Mouse (Mus musculus): Measurements from ENCODE around the gene Anxa9. TPM values are rescaled to one million over a fixed set of nuclear protein-coding genes. Genes with fewer than 3 reads are reported as not detected.

Anxa9 gene
- total and polyA plus RNA-seq, 3 experiments, result 1.5 to 4.1 (median 2.5) TPM

GRCm38 (mm10) chr3:95247660-95248336, 59.2 kb downstream of the Anxa9 start:
- H3K4me1 ChIP-seq (ENCODE audit: control insufficient read depth in 1 of 2, insufficient read depth in 2 of 2), result peaks cover 0 to 4% of the 10 kb centered on the region in 2 experiments; a peak in 2 of 4 replicates
- no peaks in the 10 kb centered on the region for H3K27me3 ChIP-seq (replicated peaks)
- H3K27ac ChIP-seq (ENCODE audit: insufficient read depth, low read depth), result no peak overlapping the region
- no peak for DNase-seq (ENCODE audit: extremely low read depth)
- H3K9ac ChIP-seq (ENCODE audit: insufficient read depth, low read depth), result no peak overlapping the region
- dilution Hi-C loops (cut with MboI; ENCODE audit: extremely low pct_ligation_motif_present, extremely low pct_unique_long_range_greater_than_20kb, low sequenced_read_pairs), result no loop called here
- H3K9me3 ChIP-seq (replicated peaks; ENCODE audit: low read length), result no peaks in the 10 kb centered on the region
- no peak overlapping the region for H3K4me2 ChIP-seq (ENCODE audit: insufficient read depth, low read depth, poor library complexity, severe bottlenecking)
- H3K4me3 ChIP-seq (replicated peaks in 1 of 3; ENCODE audit: low read depth in 2 of 3, low read length in 2 of 3, poor library complexity in 1 of 3), result no peak overlapping the region
- H3K79me2 ChIP-seq (replicated peaks; ENCODE audit: control insufficient read depth, extremely low read depth, insufficient read depth, poor library complexity, severe bottlenecking), result no peaks in the 10 kb centered on the region
- TF ChIP-seq RCOR1 (conservative IDR thresholded peaks at IDR 0.05; ENCODE audit: low read depth, low read length) (no peak), ZC3H11A (IDR thresholded peaks at IDR 0.05; ENCODE audit: low read depth, low read length) (no peak), MAFK (IDR thresholded peaks at IDR 0.05; ENCODE audit: insufficient replicate concordance, low read length) (no peak), E2F4 (IDR thresholded peaks at IDR 0.05; ENCODE audit: insufficient replicate concordance, low read depth, low read length) (no peak), IRF4 (IDR thresholded peaks at IDR 0.05; ENCODE audit: low read depth, low read length) (no peak), ZMIZ1 (IDR thresholded peaks at IDR 0.05; ENCODE audit: low read depth, low read length) (no peak), RAD21 (IDR thresholded peaks at IDR 0.05; ENCODE audit: low read depth, low read length) (no peak), TBP (conservative IDR thresholded peaks at IDR 0.05; ENCODE audit: low read depth, low read length) (no peak), UBTF (IDR thresholded peaks at IDR 0.05; ENCODE audit: low read depth, low read length) (no peak), MAX (IDR thresholded peaks at IDR 0.05; ENCODE audit: low read length) (no peak), PAX5 (IDR thresholded peaks at IDR 0.05; ENCODE audit: low read length) (no peak), NRF1 (IDR thresholded peaks at IDR 0.05; ENCODE audit: low read depth, low read length) (no peak), POLR2A (IDR thresholded peaks at IDR 0.05; ENCODE audit: low read depth, low read length) (no peak)
- in situ Hi-C loops (cut with MboI; ENCODE audit: low pct_ligation_motif_present, low pct_unique_long_range_greater_than_20kb, low sequenced_read_pairs), result no loop called here
- H3K36me3 ChIP-seq (replicated peaks in 1 of 2; ENCODE audit: control insufficient read depth in 1 of 2, insufficient read depth in 1 of 2, low read length in 1 of 2), result peaks cover 0 to 11% of the 10 kb centered on the region in 2 experiments

GRCm38 (mm10) chr3:95246465-95247231, 60.3 kb downstream of the Anxa9 start:
- Histone ChIP-seq H3K79me2 (replicated peaks; ENCODE audit: control insufficient read depth, extremely low read depth, insufficient read depth, poor library complexity, severe bottlenecking) (no peaks in the 10 kb centered on the region), H3K4me3 (replicated peaks in 1 of 3; ENCODE audit: low read depth in 2 of 3, low read length in 2 of 3, poor library complexity in 1 of 3) (no peak overlapping the region), H3K27ac (ENCODE audit: insufficient read depth, low read depth) (no peak overlapping the region), H3K9me3 (replicated peaks; ENCODE audit: low read length) (no peaks in the 10 kb centered on the region), H3K4me2 (ENCODE audit: insufficient read depth, low read depth, poor library complexity, severe bottlenecking) (no peak overlapping the region), H3K36me3 (replicated peaks in 1 of 2; ENCODE audit: control insufficient read depth in 1 of 2, insufficient read depth in 1 of 2, low read length in 1 of 2) (peaks cover 0 to 11% of the 10 kb centered on the region in 2 experiments), H3K4me1 (ENCODE audit: control insufficient read depth in 1 of 2, insufficient read depth in 2 of 2) (peaks cover 0 to 4% of the 10 kb centered on the region in 2 experiments; a peak in 2 of 4 replicates), H3K27me3 (replicated peaks) (no peaks in the 10 kb centered on the region), H3K9ac (ENCODE audit: insufficient read depth, low read depth) (no peak overlapping the region)
- in situ Hi-C loops (cut with MboI; ENCODE audit: low pct_ligation_motif_present, low pct_unique_long_range_greater_than_20kb, low sequenced_read_pairs), result no loop called here
- DNase-seq (ENCODE audit: extremely low read depth), result no peak
- TF ChIP-seq ELF1 (IDR thresholded peaks at IDR 0.05; ENCODE audit: low read depth, low read length) (no peak), POLR2A (IDR thresholded peaks at IDR 0.05; ENCODE audit: low read depth, low read length) (no peak), MXI1 (IDR thresholded peaks at IDR 0.05; ENCODE audit: low read depth, low read length) (no peak), ZC3H11A (IDR thresholded peaks at IDR 0.05; ENCODE audit: low read depth, low read length) (no peak), IRF4 (IDR thresholded peaks at IDR 0.05; ENCODE audit: low read depth, low read length) (no peak), SIN3A (IDR thresholded peaks at IDR 0.05; ENCODE audit: low read length) (no peak), EP300 (IDR thresholded peaks at IDR 0.05; ENCODE audit: low read length) (no peak)
- dilution Hi-C loops (cut with MboI; ENCODE audit: extremely low pct_ligation_motif_present, extremely low pct_unique_long_range_greater_than_20kb, low sequenced_read_pairs), result no loop called here

Other genes starting within 250 kb of the Anxa9 start
- 21.5 and 22.7 TPM in 2 replicates for gene Pip5k1a, start 200.2 kb downstream of the Anxa9 start, total RNA-seq (2012; rRNA removed)
- 34.1 and 38.0 TPM in 2 replicates for gene Pip5k1a, start 200.2 kb downstream of the Anxa9 start, total RNA-seq (2014; rRNA removed)
- gene Pip5k1a, start 200.2 kb downstream of the Anxa9 start, polyA plus RNA-seq (2012; ENCODE audit: insufficient read length, low read depth), result 35.8 and 40.3 TPM in 2 replicates
- gene Vps72, start 196.2 kb downstream of the Anxa9 start, total RNA-seq (2012; rRNA removed), result 33.7 and 34.1 TPM in 2 replicates
- gene Vps72, start 196.2 kb downstream of the Anxa9 start, total RNA-seq (2014; rRNA removed), result 33.3 and 33.5 TPM in 2 replicates
- gene Vps72, start 196.2 kb downstream of the Anxa9 start, polyA plus RNA-seq (2012; ENCODE audit: insufficient read length, low read depth), result 54.4 and 75.4 TPM in 2 replicates
- 0.21 and 0.47 TPM in 2 replicates for gene Tmod4, start 182.7 kb downstream of the Anxa9 start, total RNA-seq (2012; rRNA removed)
- not detected in 2 replicates for gene Tmod4, start 182.7 kb downstream of the Anxa9 start, total RNA-seq (2014; rRNA removed)
- 0.81 TPM in 1 of 2 replicates, not detected in the other for gene Tmod4, start 182.7 kb downstream of the Anxa9 start, polyA plus RNA-seq (2012; ENCODE audit: insufficient read length, low read depth)
- 50.5 and 51.0 TPM in 2 replicates for gene Scnm1, start 173.2 kb downstream of the Anxa9 start, total RNA-seq (2012; rRNA removed)
- 53.1 and 64.5 TPM in 2 replicates for gene Scnm1, start 173.2 kb downstream of the Anxa9 start, total RNA-seq (2014; rRNA removed)
- gene Scnm1, start 173.2 kb downstream of the Anxa9 start, polyA plus RNA-seq (2012; ENCODE audit: insufficient read length, low read depth), result 59.2 and 83.9 TPM in 2 replicates
- gene Lysmd1, start 173.1 kb downstream of the Anxa9 start, total RNA-seq (2012; rRNA removed), result 12.0 and 13.6 TPM in 2 replicates
- 9.6 and 11.6 TPM in 2 replicates for gene Lysmd1, start 173.1 kb downstream of the Anxa9 start, total RNA-seq (2014; rRNA removed)
- gene Lysmd1, start 173.1 kb downstream of the Anxa9 start, polyA plus RNA-seq (2012; ENCODE audit: insufficient read length, low read depth), result 7.8 and 8.1 TPM in 2 replicates
- 19.1 and 28.2 TPM in 2 replicates for gene Tnfaip8l2, start 164.8 kb downstream of the Anxa9 start, total RNA-seq (2012; rRNA removed)
- gene Tnfaip8l2, start 164.8 kb downstream of the Anxa9 start, total RNA-seq (2014; rRNA removed), result 24.8 and 26.2 TPM in 2 replicates
- 18.2 and 22.5 TPM in 2 replicates for gene Tnfaip8l2, start 164.8 kb downstream of the Anxa9 start, polyA plus RNA-seq (2012; ENCODE audit: insufficient read length, low read depth)
- gene Sema6c, start 146.7 kb downstream of the Anxa9 start, total RNA-seq (2012; rRNA removed), result 0.30 and 0.42 TPM in 2 replicates
- gene Sema6c, start 146.7 kb downstream of the Anxa9 start, total RNA-seq (2014; rRNA removed), result not detected in 2 replicates
- gene Sema6c, start 146.7 kb downstream of the Anxa9 start, polyA plus RNA-seq (2012; ENCODE audit: insufficient read length, low read depth), result 0.27 and 0.53 TPM in 2 replicates
- gene Gabpb2, start 89.3 kb downstream of the Anxa9 start, total RNA-seq (2012; rRNA removed), result 14.7 and 18.2 TPM in 2 replicates
- 15.4 and 16.6 TPM in 2 replicates for gene Gabpb2, start 89.3 kb downstream of the Anxa9 start, total RNA-seq (2014; rRNA removed)
- gene Gabpb2, start 89.3 kb downstream of the Anxa9 start, polyA plus RNA-seq (2012; ENCODE audit: insufficient read length, low read depth), result 20.6 and 21.1 TPM in 2 replicates
- gene Cdc42se1, start 78.4 kb downstream of the Anxa9 start, total RNA-seq (2012; rRNA removed), result 55.3 and 82.3 TPM in 2 replicates
- 66.3 and 71.1 TPM in 2 replicates for gene Cdc42se1, start 78.4 kb downstream of the Anxa9 start, total RNA-seq (2014; rRNA removed)
- gene Cdc42se1, start 78.4 kb downstream of the Anxa9 start, polyA plus RNA-seq (2012; ENCODE audit: insufficient read length, low read depth), result 123 and 128 TPM in 2 replicates
- 10.0 and 11.5 TPM in 2 replicates for gene Mllt11, start 75.0 kb downstream of the Anxa9 start, total RNA-seq (2012; rRNA removed)
- 9.5 and 10.0 TPM in 2 replicates for gene Mllt11, start 75.0 kb downstream of the Anxa9 start, total RNA-seq (2014; rRNA removed)
- 23.9 and 24.2 TPM in 2 replicates for gene Mllt11, start 75.0 kb downstream of the Anxa9 start, polyA plus RNA-seq (2012; ENCODE audit: insufficient read length, low read depth)
- not detected in 2 replicates for gene Gm128, start 65.6 kb downstream of the Anxa9 start, total RNA-seq (2012; rRNA removed)
- not detected in 2 replicates for gene Gm128, start 65.6 kb downstream of the Anxa9 start, total RNA-seq (2014; rRNA removed)
- not detected in 2 replicates for gene Gm128, start 65.6 kb downstream of the Anxa9 start, polyA plus RNA-seq (2012; ENCODE audit: insufficient read length, low read depth)
- gene Bnipl, start 56.0 kb downstream of the Anxa9 start, total RNA-seq (2012; rRNA removed), result 0.17 TPM in 1 of 2 replicates, not detected in the other
- not detected in 2 replicates for gene Bnipl, start 56.0 kb downstream of the Anxa9 start, total RNA-seq (2014; rRNA removed)
- 0.30 and 0.33 TPM in 2 replicates for gene Bnipl, start 56.0 kb downstream of the Anxa9 start, polyA plus RNA-seq (2012; ENCODE audit: insufficient read length, low read depth)
- gene Mindy1, start 25.8 kb downstream of the Anxa9 start, total RNA-seq (2012; rRNA removed), result 4.9 and 5.4 TPM in 2 replicates
- gene Mindy1, start 25.8 kb downstream of the Anxa9 start, total RNA-seq (2014; rRNA removed), result 5.0 and 6.0 TPM in 2 replicates
- 8.7 and 14.4 TPM in 2 replicates for gene Mindy1, start 25.8 kb downstream of the Anxa9 start, polyA plus RNA-seq (2012; ENCODE audit: insufficient read length, low read depth)
- 7.1 and 8.4 TPM in 2 replicates for gene Prune1, start 25.1 kb downstream of the Anxa9 start, total RNA-seq (2012; rRNA removed)
- gene Prune1, start 25.1 kb downstream of the Anxa9 start, total RNA-seq (2014; rRNA removed), result 7.1 and 8.5 TPM in 2 replicates
- gene Prune1, start 25.1 kb downstream of the Anxa9 start, polyA plus RNA-seq (2012; ENCODE audit: insufficient read length, low read depth), result 8.8 and 9.1 TPM in 2 replicates
- 70.6 and 81.1 TPM in 2 replicates for gene Cers2, start 7.6 kb upstream of the Anxa9 start, total RNA-seq (2012; rRNA removed)
- 96.7 and 105 TPM in 2 replicates for gene Cers2, start 7.6 kb upstream of the Anxa9 start, total RNA-seq (2014; rRNA removed)
- gene Cers2, start 7.6 kb upstream of the Anxa9 start, polyA plus RNA-seq (2012; ENCODE audit: insufficient read length, low read depth), result 84.5 and 89.8 TPM in 2 replicates
- gene Setdb1, start 50.0 kb upstream of the Anxa9 start, total RNA-seq (2012; rRNA removed), result 33.7 and 36.1 TPM in 2 replicates
- 43.2 and 46.5 TPM in 2 replicates for gene Setdb1, start 50.0 kb upstream of the Anxa9 start, total RNA-seq (2014; rRNA removed)
- 45.1 and 49.5 TPM in 2 replicates for gene Setdb1, start 50.0 kb upstream of the Anxa9 start, polyA plus RNA-seq (2012; ENCODE audit: insufficient read length, low read depth)
- gene 4930558C23Rik, start 95.7 kb upstream of the Anxa9 start, total RNA-seq (2012; rRNA removed), result not detected in 2 replicates
- gene 4930558C23Rik, start 95.7 kb upstream of the Anxa9 start, total RNA-seq (2014; rRNA removed), result not detected in 2 replicates
- not detected in 2 replicates for gene 4930558C23Rik, start 95.7 kb upstream of the Anxa9 start, polyA plus RNA-seq (2012; ENCODE audit: insufficient read length, low read depth)
- gene Arnt, start 127.2 kb upstream of the Anxa9 start, total RNA-seq (2012; rRNA removed), result 11.4 and 12.4 TPM in 2 replicates
- 13.2 and 13.5 TPM in 2 replicates for gene Arnt, start 127.2 kb upstream of the Anxa9 start, total RNA-seq (2014; rRNA removed)
- 24.9 and 27.7 TPM in 2 replicates for gene Arnt, start 127.2 kb upstream of the Anxa9 start, polyA plus RNA-seq (2012; ENCODE audit: insufficient read length, low read depth)
- gene Ctsk, start 192.1 kb upstream of the Anxa9 start, total RNA-seq (2012; rRNA removed), result 0.13 TPM in 1 of 2 replicates, not detected in the other
- not detected in 2 replicates for gene Ctsk, start 192.1 kb upstream of the Anxa9 start, total RNA-seq (2014; rRNA removed)
- 0.20 TPM in 1 of 2 replicates, not detected in the other for gene Ctsk, start 192.1 kb upstream of the Anxa9 start, polyA plus RNA-seq (2012; ENCODE audit: insufficient read length, low read depth)
- gene Ctss, start 219.6 kb upstream of the Anxa9 start, total RNA-seq (2012; rRNA removed), result 178 and 202 TPM in 2 replicates
- gene Ctss, start 219.6 kb upstream of the Anxa9 start, total RNA-seq (2014; rRNA removed), result 282 and 300 TPM in 2 replicates
- 238 and 271 TPM in 2 replicates for gene Ctss, start 219.6 kb upstream of the Anxa9 start, polyA plus RNA-seq (2012; ENCODE audit: insufficient read length, low read depth)

Measured in CH12.LX (cell line).